Mouse (Mus musculus) activated CD4-positive, CD25-positive, alpha-beta regulatory T cell, adult 9 weeks (primary cell): ENCODE data around the gene 2900011O08Rik. TPM values are rescaled to one million over a fixed set of nuclear protein-coding genes. Genes with fewer than 3 reads are reported as not detected.

ENCODE experiments used
- polyA plus RNA-seq: library from polyadenylated mRNA; unstranded; fragments of 100-300 nt; shearing (Covaris generic); gene quantifications from one replicate; pipeline ENCODE4 v1.2.1, GENCODE M21; 2017

Gene 2900011O08Rik
- polyA plus RNA-seq, result not detected

DNA sequence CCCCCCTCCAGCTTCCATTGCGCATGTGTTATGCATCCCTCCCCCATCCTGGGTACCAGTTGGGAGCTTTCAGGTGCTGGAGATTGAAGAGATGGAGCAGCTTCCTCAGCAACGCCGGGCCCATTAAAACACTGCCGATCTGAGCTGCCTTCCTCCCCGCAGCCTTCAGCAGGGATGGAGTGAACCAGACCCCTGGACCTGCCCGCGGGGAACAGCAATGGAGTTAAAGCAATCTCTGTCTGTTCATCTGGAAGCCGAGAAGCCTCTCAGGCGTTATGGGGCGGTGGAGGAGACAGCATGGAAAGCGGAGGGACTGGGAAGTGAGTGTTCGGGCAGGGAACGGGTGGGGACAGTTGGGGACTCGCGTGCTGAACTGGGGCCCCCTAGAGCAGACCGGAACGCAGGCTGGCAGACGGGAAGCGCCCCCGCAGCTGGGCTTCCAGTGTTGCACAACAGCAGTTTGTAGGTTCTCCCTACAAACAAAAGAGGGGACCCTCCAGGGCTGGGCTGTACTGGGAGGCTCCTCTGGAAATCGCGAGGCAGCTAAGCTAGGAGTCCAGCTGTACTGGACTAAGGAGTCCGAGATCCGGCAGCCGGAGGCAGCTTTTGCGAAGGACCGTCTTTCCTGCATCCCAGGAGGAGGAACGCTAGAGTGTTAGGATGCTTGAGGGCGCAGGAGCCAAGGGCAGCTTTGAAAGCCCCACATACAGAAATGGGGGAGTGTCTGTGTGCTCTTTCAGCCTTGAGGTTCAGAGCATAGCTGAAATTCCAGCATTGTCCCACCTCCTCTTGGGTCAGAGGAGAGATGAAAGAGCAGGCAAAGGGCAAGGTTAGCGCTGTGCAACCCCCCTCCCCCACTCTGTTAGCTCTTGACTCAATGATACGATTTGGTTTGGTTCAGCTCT, at the start of gene 2900011O08Rik, which contains the start of gene Ifitm7:
2900011O08Rik (plus strand) TSS at position 31 of the 905 bp plus-strand sequence.
Ifitm7 (minus strand) TSS at position 315 of the 905 bp plus-strand sequence.

Other genes starting within 250 kb of the 2900011O08Rik start
- 43.4 TPM for gene Rrn3, start 205.9 kb upstream of the 2900011O08Rik start, polyA plus RNA-seq
- gene Ntan1, start 167.8 kb upstream of the 2900011O08Rik start, polyA plus RNA-seq, result 191 TPM
- 43.4 TPM for gene Pdxdc1, start 83.5 kb upstream of the 2900011O08Rik start, polyA plus RNA-seq
- gene Mpv17l, start 83.4 kb upstream of the 2900011O08Rik start, polyA plus RNA-seq, result 0.15 TPM
- gene Ifitm7, start 284 bp downstream of the 2900011O08Rik start, polyA plus RNA-seq, result not detected
- gene Nde1, start 176.7 kb downstream of the 2900011O08Rik start, polyA plus RNA-seq, result 105 TPM
- 6.9 TPM for gene Marf1, start 176.7 kb downstream of the 2900011O08Rik start, polyA plus RNA-seq